9 mouse cellular contexts compared by ENCODE assay signal in the genomic region with DNA sequence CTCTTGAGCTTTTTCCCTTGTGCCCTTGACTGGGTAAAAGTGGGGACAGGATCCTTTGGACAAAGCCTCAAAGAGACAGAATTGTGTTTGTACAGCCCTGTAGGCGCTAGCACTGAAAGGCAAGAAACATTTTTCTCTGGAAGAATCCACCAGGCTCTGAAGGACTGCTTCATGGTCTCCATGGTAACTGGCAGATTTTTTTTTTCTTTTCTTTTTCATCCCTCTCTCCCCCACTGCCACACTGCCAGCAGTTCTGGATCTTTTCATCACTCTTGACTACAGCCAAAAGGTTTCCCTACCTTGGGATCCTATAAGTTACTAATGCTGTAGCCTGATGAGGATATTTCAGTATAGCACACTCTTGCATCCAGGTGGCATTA. TPM values are rescaled to one million over a fixed set of nuclear protein-coding genes. Genes with fewer than 3 reads are reported as not detected.
DNase-seq lines count a peak whose midpoint lies in the region; ATAC-seq and TF ChIP-seq lines count a peak whose summit lies in the region.
"Had no signal": no experiment of that assay in that cellular context is flagged by ENCODE, and none has a peak within 500 bp of the region (broad histone marks: within the 10 kb centered on the region; RNA-seq: fewer than 3 reads in every experiment).

No protein-coding gene starts in this region.

- H3K27me3 ChIP-seq in intestine, embryonic 14.5 days (replicated peaks; ENCODE audit: control insufficient read depth, insufficient read depth, low read length): no peaks in the 10 kb centered on the region
- no peaks in the 10 kb centered on the region for H3K27me3 ChIP-seq in intestine, postnatal 0 days (replicated peaks; ENCODE audit: control insufficient read depth, insufficient read depth, low read length)
- no peaks in the 10 kb centered on the region for H3K27me3 ChIP-seq in embryonic facial prominence, embryonic 10.5 days (replicated peaks; ENCODE audit: low read depth, poor library complexity, severe bottlenecking)
- H3K27me3 ChIP-seq in forebrain, embryonic 15.5 days: no peaks in the 10 kb centered on the region
- H3K27me3 ChIP-seq in midbrain, embryonic 10.5 days (ENCODE audit: low read depth, poor library complexity, severe bottlenecking): no peaks in the 10 kb centered on the region

- H3K4me1 ChIP-seq in intestine, embryonic 14.5 days (replicated peaks; ENCODE audit: control insufficient read depth, insufficient read depth, low read length): peaks cover 16% of the 10 kb centered on the region; the same call in 1 of the 2 replicates
- no peaks in the 10 kb centered on the region for H3K4me1 ChIP-seq in intestine, postnatal 0 days (replicated peaks; ENCODE audit: control insufficient read depth, insufficient read depth, low read length)
- H3K4me1 ChIP-seq in embryonic facial prominence, embryonic 10.5 days: peaks cover 24% of the 10 kb centered on the region
- peaks cover 16% of the 10 kb centered on the region for H3K4me1 ChIP-seq in forebrain, embryonic 15.5 days
- H3K4me1 ChIP-seq in midbrain, embryonic 10.5 days: peaks cover 43% of the 10 kb centered on the region

- H3K4me2 ChIP-seq in intestine, embryonic 14.5 days (ENCODE audit: low read length): peak overlapping the region; percentile 1; the same call in 1 of the 2 replicates
- no peak overlapping the region for H3K4me2 ChIP-seq in intestine, postnatal 0 days (replicated peaks; ENCODE audit: low read depth)
- H3K4me2 ChIP-seq in forebrain, embryonic 15.5 days (replicated peaks): peak overlapping the region; percentile 8

- H3K9me3 ChIP-seq in intestine, embryonic 14.5 days (ENCODE audit: control insufficient read depth, low read length): no peaks in the 10 kb centered on the region
- no peaks in the 10 kb centered on the region for H3K9me3 ChIP-seq in intestine, postnatal 0 days (ENCODE audit: control insufficient read depth)
- H3K9me3 ChIP-seq in embryonic facial prominence, embryonic 10.5 days: no peaks in the 10 kb centered on the region
- H3K9me3 ChIP-seq in forebrain, embryonic 15.5 days: no peaks in the 10 kb centered on the region
- no peaks in the 10 kb centered on the region for H3K9me3 ChIP-seq in midbrain, embryonic 10.5 days (replicated peaks)

- no peak for TF ChIP-seq CTCF in intestine, postnatal 0 days (IDR thresholded peaks at IDR 0.05; ENCODE audit: low read depth)

- peak; percentile 60 for ATAC-seq in intestine, embryonic 14.5 days (replicated peaks; ENCODE audit: low FRiP score, low TSS enrichment, low read depth)
- no peak for ATAC-seq in intestine, postnatal 0 days
- ATAC-seq in forebrain, embryonic 15.5 days (replicated peaks): peak; percentile 83

- H3K27ac ChIP-seq in intestine, embryonic 14.5 days (ENCODE audit: low read depth): peak overlapping the region; percentile 71
- no peak overlapping the region for H3K27ac ChIP-seq in intestine, postnatal 0 days (ENCODE audit: low read depth, low read length)
- peak overlapping the region; percentile 66 for H3K27ac ChIP-seq in embryonic facial prominence, embryonic 10.5 days (replicated peaks)
- H3K27ac ChIP-seq in forebrain, embryonic 15.5 days (replicated peaks): peak overlapping the region; percentile 75
- peak overlapping the region; percentile 79 for H3K27ac ChIP-seq in midbrain, embryonic 10.5 days (replicated peaks)

- WGBS in intestine, embryonic 14.5 days: 25% methylated on average over 1 of the region's 1 CpGs
- WGBS in intestine, postnatal 0 days: 58% methylated on average over 1 of the region's 1 CpGs
- WGBS in embryonic facial prominence, embryonic 10.5 days: 54% methylated on average over 1 of the region's 1 CpGs
- WGBS in forebrain, embryonic 15.5 days: 4% methylated on average over 1 of the region's 1 CpGs
- 19% methylated on average over 1 of the region's 1 CpGs for WGBS in midbrain, embryonic 10.5 days

- no peaks in the 10 kb centered on the region for H3K36me3 ChIP-seq in intestine, embryonic 14.5 days (ENCODE audit: control insufficient read depth, insufficient read depth, low read length)
- no peaks in the 10 kb centered on the region for H3K36me3 ChIP-seq in intestine, postnatal 0 days (ENCODE audit: control insufficient read depth, insufficient read depth)
- no peaks in the 10 kb centered on the region for H3K36me3 ChIP-seq in embryonic facial prominence, embryonic 10.5 days (replicated peaks)
- no peaks in the 10 kb centered on the region for H3K36me3 ChIP-seq in forebrain, embryonic 15.5 days
- no peaks in the 10 kb centered on the region for H3K36me3 ChIP-seq in midbrain, embryonic 10.5 days

- H3K9ac ChIP-seq in intestine, embryonic 14.5 days (ENCODE audit: low read length): no peak overlapping the region
- no peak overlapping the region for H3K9ac ChIP-seq in intestine, postnatal 0 days (ENCODE audit: low read depth, low read length)
- 0 out of 2 replicates have a peak overlapping the region, but pooled peaks have one; percentile 1 for H3K9ac ChIP-seq in forebrain, embryonic 15.5 days (replicated peaks)

- DNase-seq in intestine, embryonic 14.5 days (ENCODE audit: low spot score): no peak
- no peak for DNase-seq in embryonic facial prominence, embryonic 10.5 days (ENCODE audit: low spot score)
- no peak for DNase-seq in midbrain, embryonic 10.5 days (ENCODE audit: low spot score)
- no peak for DNase-seq in liver
- no peak for DNase-seq in gastrocnemius, postnatal 4 days (ENCODE audit: low spot score in 2 of 2)
- DNase-seq in cerebellum, postnatal 10 days: no peak
- DNase-seq: thymus, adult 2 months had no signal

- no peak overlapping the region for H3K4me3 ChIP-seq in intestine, embryonic 14.5 days (ENCODE audit: low read depth, low read length)
- no peak overlapping the region for H3K4me3 ChIP-seq in intestine, postnatal 0 days (ENCODE audit: low read depth, low read length)
- H3K4me3 ChIP-seq in embryonic facial prominence, embryonic 10.5 days: no peak overlapping the region; the same call in 1 of the 2 replicates
- no peak overlapping the region for H3K4me3 ChIP-seq in forebrain, embryonic 15.5 days
- H3K4me3 ChIP-seq in midbrain, embryonic 10.5 days: peak overlapping the region; percentile 27; the same call in 1 of the 2 replicates

RNA-seq across cellular contexts. Expression of gene Ankrd55, which starts 43.4 kb away (rescaled TPM):
- 0.39 TPM in 1 of 2 replicates, not detected in the other for polyA plus RNA-seq in intestine, embryonic 14.5 days (2014; fragmentation: Nextera tagmentation; extraction: Ambion mirVana)
- 0.37 and 0.47 TPM in 2 replicates for polyA plus RNA-seq in intestine, postnatal 0 days (2015; fragmentation: Nextera tagmentation; extraction: Ambion mirVana)
- 0.33 and 0.49 TPM in 2 replicates for polyA plus RNA-seq in embryonic facial prominence, embryonic 10.5 days (2016; fragmentation: Nextera tagmentation; extraction: Ambion mirVana)
- polyA plus RNA-seq in forebrain, embryonic 15.5 days (2015; fragmentation: Nextera tagmentation; extraction: Ambion mirVana): 2.6 TPM in 2 replicates
- polyA plus RNA-seq in midbrain, embryonic 10.5 days (2016; fragmentation: Nextera tagmentation; extraction: Ambion mirVana): 1.2 and 2.9 TPM in 2 replicates
- under 1 TPM; 0.10 to 0.44 TPM for total RNA-seq in gastrocnemius, postnatal 4 days (2021)
